ENCODE assay signal across 28 mouse cellular contexts in genomic region chr14:39853001-39853400, GRCm38 (mm10).
A peak's percentile ranks its signal among the peaks of the same experiment; 100 is the strongest.
DNase-seq lines count a peak whose midpoint lies in the region; ATAC-seq and TF ChIP-seq lines count a peak whose summit lies in the region.
"Had no signal": no experiment of that assay in that cellular context is flagged by ENCODE, and none has a peak within 500 bp of the region (broad histone marks: within the 10 kb centered on the region; RNA-seq: fewer than 3 reads in every experiment).

No protein-coding gene starts in this region.

- no peaks in the 10 kb centered on the region for H3K9me3 ChIP-seq in forebrain, postnatal 0 days (ENCODE audit: low read length)
- no peaks in the 10 kb centered on the region for H3K9me3 ChIP-seq in forebrain, embryonic 12.5 days
- H3K9me3 ChIP-seq in midbrain, embryonic 14.5 days (ENCODE audit: control insufficient read depth, low read length) = no peaks in the 10 kb centered on the region
- H3K9me3 ChIP-seq in midbrain, embryonic 15.5 days = no peaks in the 10 kb centered on the region
- H3K9me3 ChIP-seq in lung, postnatal 0 days (ENCODE audit: low read length) = no peaks in the 10 kb centered on the region
- H3K9me3 ChIP-seq: embryonic facial prominence, embryonic 10.5 days; embryonic facial prominence, embryonic 15.5 days; forebrain, embryonic 15.5 days; G1E; heart, embryonic 13.5 days; liver, embryonic 12.5 days; neural tube, embryonic 13.5 days had no signal

- no peaks in the 10 kb centered on the region for H3K4me1 ChIP-seq in forebrain, postnatal 0 days (ENCODE audit: insufficient read depth)
- H3K4me1 ChIP-seq in forebrain, embryonic 12.5 days = no peaks in the 10 kb centered on the region
- H3K4me1 ChIP-seq in midbrain, embryonic 14.5 days (ENCODE audit: control insufficient read depth, insufficient read depth, low read length) = no peaks in the 10 kb centered on the region
- H3K4me1 ChIP-seq in midbrain, embryonic 15.5 days = no peaks in the 10 kb centered on the region
- no peaks in the 10 kb centered on the region for H3K4me1 ChIP-seq in lung, postnatal 0 days (ENCODE audit: insufficient read depth, low read depth, low read length)
- H3K4me1 ChIP-seq: embryonic facial prominence, embryonic 10.5 days; embryonic facial prominence, embryonic 15.5 days; forebrain, embryonic 15.5 days; heart, embryonic 13.5 days; liver, embryonic 12.5 days; neural tube, embryonic 13.5 days had no signal

- TF ChIP-seq CTCF in forebrain, postnatal 0 days (IDR thresholded peaks at IDR 0.05; ENCODE audit: low read depth) = no peak
- TF ChIP-seq CTCF in brain, embryonic 14.5 days (IDR thresholded peaks at IDR 0.05; ENCODE audit: borderline replicate concordance, extremely low read depth, insufficient read depth, insufficient read length) = no peak
- TF ChIP-seq CTCF in lung, postnatal 0 days (IDR thresholded peaks at IDR 0.05) = no peak

- peak; percentile 63; the same call in 1 of the 2 replicates for ATAC-seq in forebrain, postnatal 0 days
- no peak for ATAC-seq in forebrain, embryonic 12.5 days (ENCODE audit: low FRiP score)
- ATAC-seq in midbrain, embryonic 14.5 days (ENCODE audit: low FRiP score, low TSS enrichment) = no peak
- ATAC-seq in midbrain, embryonic 15.5 days (replicated peaks) = no peak
- ATAC-seq in lung, postnatal 0 days = no peak
- ATAC-seq: forebrain, embryonic 15.5 days; liver, embryonic 12.5 days; liver, postnatal 0 days had no signal

- no peaks in the 10 kb centered on the region for H3K36me3 ChIP-seq in forebrain, postnatal 0 days (ENCODE audit: insufficient read depth)
- no peaks in the 10 kb centered on the region for H3K36me3 ChIP-seq in forebrain, embryonic 12.5 days (replicated peaks)
- H3K36me3 ChIP-seq in midbrain, embryonic 14.5 days (ENCODE audit: control insufficient read depth, insufficient read depth, low read length) = no peaks in the 10 kb centered on the region
- H3K36me3 ChIP-seq in midbrain, embryonic 15.5 days (replicated peaks) = no peaks in the 10 kb centered on the region
- H3K36me3 ChIP-seq in lung, postnatal 0 days (ENCODE audit: insufficient read depth, low read length) = no peaks in the 10 kb centered on the region
- H3K36me3 ChIP-seq: embryonic facial prominence, embryonic 10.5 days; embryonic facial prominence, embryonic 15.5 days; forebrain, embryonic 15.5 days; G1E; heart, embryonic 13.5 days; liver, embryonic 12.5 days; neural tube, embryonic 13.5 days had no signal

- TF ChIP-seq POLR2A in brain, embryonic 14.5 days (IDR thresholded peaks at IDR 0.05; ENCODE audit: borderline replicate concordance, extremely low read depth, insufficient read depth, insufficient read length, poor library complexity, severe bottlenecking) = no peak

- no peak for TF ChIP-seq EP300 in lung, postnatal 0 days (IDR thresholded peaks at IDR 0.05)

- H3K27me3 ChIP-seq in forebrain, postnatal 0 days (ENCODE audit: insufficient read depth, low read length) = no peaks in the 10 kb centered on the region
- H3K27me3 ChIP-seq in forebrain, embryonic 12.5 days = no peaks in the 10 kb centered on the region
- H3K27me3 ChIP-seq in midbrain, embryonic 14.5 days (ENCODE audit: control insufficient read depth, insufficient read depth, low read length) = no peaks in the 10 kb centered on the region
- H3K27me3 ChIP-seq in midbrain, embryonic 15.5 days (replicated peaks) = no peaks in the 10 kb centered on the region
- H3K27me3 ChIP-seq in lung, postnatal 0 days (replicated peaks; ENCODE audit: insufficient read depth, low read length) = no peaks in the 10 kb centered on the region
- H3K27me3 ChIP-seq: embryonic facial prominence, embryonic 15.5 days; forebrain, embryonic 15.5 days; heart, embryonic 13.5 days; liver, embryonic 12.5 days; neural tube, embryonic 13.5 days had no signal

- WGBS in forebrain, postnatal 0 days = 53% methylated on average over 4 of the region's 4 CpGs
- WGBS in forebrain, embryonic 12.5 days = 72% methylated on average over 4 of the region's 4 CpGs
- 72% methylated on average over 4 of the region's 4 CpGs for WGBS in midbrain, embryonic 14.5 days
- WGBS in midbrain, embryonic 15.5 days = 74% methylated on average over 4 of the region's 4 CpGs
- 81% methylated on average over 4 of the region's 4 CpGs for WGBS in lung, postnatal 0 days

- no peak overlapping the region for H3K9ac ChIP-seq in forebrain, postnatal 0 days
- no peak overlapping the region for H3K9ac ChIP-seq in forebrain, embryonic 12.5 days
- H3K9ac ChIP-seq in midbrain, embryonic 14.5 days (replicated peaks; ENCODE audit: low read length) = no peak overlapping the region
- H3K9ac ChIP-seq in midbrain, embryonic 15.5 days = no peak overlapping the region
- H3K9ac ChIP-seq in lung, postnatal 0 days (replicated peaks; ENCODE audit: low read depth) = no peak overlapping the region
- H3K9ac ChIP-seq: embryonic facial prominence, embryonic 15.5 days; forebrain, embryonic 15.5 days; heart, embryonic 13.5 days; hindbrain, embryonic 14.5 days; liver, embryonic 12.5 days; liver, postnatal 0 days; neural tube, embryonic 13.5 days had no signal

- no peak overlapping the region for H3K27ac ChIP-seq in forebrain, postnatal 0 days (ENCODE audit: low read depth, low read length)
- H3K27ac ChIP-seq in forebrain, embryonic 12.5 days = no peak overlapping the region
- no peak overlapping the region for H3K27ac ChIP-seq in midbrain, embryonic 14.5 days (replicated peaks; ENCODE audit: low read depth, low read length)
- no peak overlapping the region for H3K27ac ChIP-seq in midbrain, embryonic 15.5 days
- H3K27ac ChIP-seq in lung, postnatal 0 days (ENCODE audit: low read length) = no peak overlapping the region
- H3K27ac ChIP-seq: embryonic facial prominence, embryonic 10.5 days; embryonic facial prominence, embryonic 15.5 days; forebrain, embryonic 15.5 days; heart, adult 2 months; heart, embryonic 13.5 days; hindbrain, embryonic 14.5 days; layer of hippocampus, adult 2 months; liver, embryonic 12.5 days; neural tube, embryonic 13.5 days had no signal

- peak; percentile 1 for DNase-seq in forebrain, postnatal 0 days
- peak; percentile 4 for DNase-seq in midbrain, embryonic 14.5 days
- DNase-seq in brain, embryonic 14.5 days (ENCODE audit: low read depth) = peak; percentile 40
- DNase-seq in lung, postnatal 0 days (ENCODE audit: low spot score) = no peak
- no peak for DNase-seq in lung, postnatal 25 days (ENCODE audit: low spot score)
- DNase-seq: adrenal gland, postnatal 25 days; cerebellum, adult 2 months; cerebellum, postnatal 25 days; heart, adult 2 months; heart, postnatal 10 days; kidney, adult 11 months; kidney, postnatal 14 days; left cerebral cortex, postnatal 4 days; liver, postnatal 0 days; spleen, adult 18-20 months; thymus, adult 18-20 months; thymus, postnatal 25 days had no signal

- H3K4me2 ChIP-seq in forebrain, postnatal 0 days (ENCODE audit: low read depth) = no peak overlapping the region
- H3K4me2 ChIP-seq in forebrain, embryonic 12.5 days = no peak overlapping the region
- no peak overlapping the region for H3K4me2 ChIP-seq in midbrain, embryonic 14.5 days (ENCODE audit: low read length)
- H3K4me2 ChIP-seq in midbrain, embryonic 15.5 days = no peak overlapping the region
- no peak overlapping the region for H3K4me2 ChIP-seq in lung, postnatal 0 days (replicated peaks; ENCODE audit: low read depth, low read length)
- H3K4me2 ChIP-seq: embryonic facial prominence, embryonic 15.5 days; forebrain, embryonic 15.5 days; heart, embryonic 13.5 days; hindbrain, embryonic 14.5 days; liver, embryonic 12.5 days; neural tube, embryonic 13.5 days had no signal

- H3K4me3 ChIP-seq in forebrain, postnatal 0 days (ENCODE audit: low read depth, low read length) = no peak overlapping the region
- no peak overlapping the region for H3K4me3 ChIP-seq in forebrain, embryonic 12.5 days (replicated peaks)
- H3K4me3 ChIP-seq in midbrain, embryonic 14.5 days (replicated peaks; ENCODE audit: low read depth, low read length) = no peak overlapping the region
- no peak overlapping the region for H3K4me3 ChIP-seq in midbrain, embryonic 15.5 days
- H3K4me3 ChIP-seq in lung, postnatal 0 days (ENCODE audit: low read depth, low read length) = no peak overlapping the region
- H3K4me3 ChIP-seq: embryonic facial prominence, embryonic 10.5 days; embryonic facial prominence, embryonic 15.5 days; forebrain, embryonic 15.5 days; heart, adult 2 months; heart, embryonic 13.5 days; layer of hippocampus, adult 2 months; liver, embryonic 12.5 days; neural tube, embryonic 13.5 days had no signal

Comparison
In these comparisons a context has a peak if more than half of its experiments do, and no peak if none do; other contexts are left out.
1. DNase-seq: peak in forebrain, postnatal 0 days (single experiment), midbrain, embryonic 14.5 days (single experiment) and brain, embryonic 14.5 days (single experiment); none in lung, postnatal 0 days (single experiment) and lung, postnatal 25 days (single experiment).